Mouse (Mus musculus) kidney, embryonic 14.5 days (tissue): Measurements from ENCODE around the gene Daw1. TPM values are rescaled to one million over a fixed set of nuclear protein-coding genes. Genes with fewer than 3 reads are reported as not detected.

Source experiments
- ATAC-seq: fragments of 200-750 bp; cut with Nextera tagmentation; 2 replicates; pipeline ENCODE4 v1.8.0; 2017; ENCODE audit warnings: moderate number of reproducible peaks, mild to moderate bottlenecking, moderate TSS enrichment, moderate library complexity; ENCODE audit not compliant: low FRiP score, low TSS enrichment
- H3K27ac ChIP-seq: fragments of 300-500 bp; sonication (generic); 2 replicates; pipeline ENCODE4 v1.5.1; 2014; ENCODE audit warnings: low read depth, mild to moderate bottlenecking, low read length, moderate library complexity, mixed read lengths
- H3K27me3 ChIP-seq: fragments of 300-500 bp; sonication (generic); 2 replicates; pipeline ENCODE4 v1.6.1; 2014; ENCODE audit warnings: mild to moderate bottlenecking, low read length; ENCODE audit not compliant: control insufficient read depth, insufficient read depth
- H3K36me3 ChIP-seq: fragments of 300-500 bp; sonication (generic); 2 replicates; pipeline ENCODE4 v1.6.1; 2014; ENCODE audit warnings: low read length, mixed read lengths; ENCODE audit not compliant: control insufficient read depth, insufficient read depth
- H3K4me1 ChIP-seq: fragments of 300-500 bp; sonication (generic); 2 replicates; pipeline ENCODE4 v1.6.1; 2014; ENCODE audit warnings: low read length, mixed read lengths; ENCODE audit not compliant: control insufficient read depth, insufficient read depth
- H3K4me2 ChIP-seq: fragments of 300-500 bp; sonication (generic); replicated peaks from 2 replicates; pipeline ENCODE4 v1.6.1; 2014; ENCODE audit warnings: low read depth, mild to moderate bottlenecking, low read length
- H3K4me3 ChIP-seq: fragments of 300-500 bp; sonication (generic); 2 replicates; pipeline ENCODE4 v1.5.1; 2014; ENCODE audit warnings: mild to moderate bottlenecking, low read length
- H3K9ac ChIP-seq: fragments of 300-500 bp; sonication (generic); 2 replicates; pipeline ENCODE4 v1.6.1; 2014; ENCODE audit warnings: low read depth, mild to moderate bottlenecking, low read length, moderate library complexity
- H3K9me3 ChIP-seq: fragments of 300-500 bp; sonication (generic); 2 replicates; pipeline ENCODE4 v1.6.1; 2016; ENCODE audit warnings: low read length; ENCODE audit not compliant: control insufficient read depth
- WGBS: fragments of 180-500 bp; shearing (Covaris S2); extraction: QIAGEN DNeasy Blood & Tissue Kit; methylation state at CpG from one replicate; pipeline ENCODE4 v1.1.7; 2014; 5-methylcytosine and 5-hydroxymethylcytosine counted together
- polyA plus RNA-seq: library from polyadenylated mRNA; unstranded; fragments of >200 nt; fragmentation: Nextera tagmentation; extraction: Ambion mirVana; gene quantifications from 2 replicates; pipeline ENCODE4 v1.2.1, GENCODE M21; 2014

Daw1 gene
- polyA plus RNA-seq, 1 experiment from 2014 or later: not detected

- Histone ChIP-seq H3K9ac (no peak overlapping the region), H3K9me3 (no peaks in the 10 kb centered on the region), H3K27me3 (no peaks in the 10 kb centered on the region), H3K27ac (no peak overlapping the region), H3K4me3 (no peak overlapping the region), H3K36me3 (no peaks in the 10 kb centered on the region), H3K4me1 (no peaks in the 10 kb centered on the region), H3K4me2 (no peak overlapping the region)
- ATAC-seq: no peak
Measured at GRCm38 (mm10) chr1:83224423-83224960, 64.9 kb downstream of the Daw1 start.

- no peaks in the 10 kb centered on the region for H3K27me3 ChIP-seq
Measured at GRCm38 (mm10) chr1:83227946-83228345, 68.4 kb downstream of the Daw1 start.

GRCm38 (mm10) chr1:83248235-83248746 lies 88.7 kb downstream of the Daw1 start:
- ATAC-seq: no peak
- H3K4me1 ChIP-seq: no peaks in the 10 kb centered on the region

More at GRCm38 (mm10) chr1:83227946-83228345, 68.4 kb downstream of the Daw1 start:
- no peak overlapping the region for H3K4me3 ChIP-seq
- no peak for ATAC-seq
- H3K9ac ChIP-seq: no peak overlapping the region
- H3K27ac ChIP-seq: no peak overlapping the region
- no peak overlapping the region for H3K4me2 ChIP-seq
- no peaks in the 10 kb centered on the region for H3K9me3 ChIP-seq
- no peaks in the 10 kb centered on the region for H3K4me1 ChIP-seq
- WGBS: 81% methylated on average over 3 of the region's 3 CpGs
- H3K36me3 ChIP-seq: no peaks in the 10 kb centered on the region

GRCm38 (mm10) chr1:83251746-83252145 lies 92.2 kb downstream of the Daw1 start:
- Histone ChIP-seq H3K4me2 (no peak overlapping the region), H3K4me3 (no peak overlapping the region), H3K27me3 (no peaks in the 10 kb centered on the region), H3K36me3 (no peaks in the 10 kb centered on the region), H3K4me1 (no peaks in the 10 kb centered on the region), H3K9me3 (no peaks in the 10 kb centered on the region), H3K9ac (no peak overlapping the region), H3K27ac (no peak overlapping the region)
- no peak for ATAC-seq
- WGBS: 83% methylated on average over 1 of the region's 1 CpGs

More at GRCm38 (mm10) chr1:83248235-83248746, 88.7 kb downstream of the Daw1 start:
- Histone ChIP-seq H3K4me3 (no peak overlapping the region), H3K27me3 (no peaks in the 10 kb centered on the region), H3K9me3 (no peaks in the 10 kb centered on the region), H3K4me2 (no peak overlapping the region), H3K9ac (no peak overlapping the region), H3K36me3 (no peaks in the 10 kb centered on the region), H3K27ac (no peak overlapping the region)
- WGBS: 77% methylated on average over 1 of the region's 1 CpGs

Other genes starting within 250 kb of the Daw1 start
- 0.33 TPM in 1 of 2 replicates, not detected in the other for gene A030005L19Rik, start 246.4 kb upstream of the Daw1 start, polyA plus RNA-seq
- gene A030014E15Rik, start 234.8 kb upstream of the Daw1 start, polyA plus RNA-seq: not detected in 2 replicates
- gene Gm6217, start 228.4 kb upstream of the Daw1 start, polyA plus RNA-seq: not detected in 2 replicates
- gene A030003K21Rik, start 216.4 kb upstream of the Daw1 start, polyA plus RNA-seq: not detected in 2 replicates
- gene Gm7544, start 203.7 kb upstream of the Daw1 start, polyA plus RNA-seq: not detected in 2 replicates
- gene Gm47955, start 199.5 kb upstream of the Daw1 start, polyA plus RNA-seq: not detected in 2 replicates
- gene Gm47959, start 159.2 kb upstream of the Daw1 start, polyA plus RNA-seq: not detected in 2 replicates
- gene Slc19a3, start 121.3 kb upstream of the Daw1 start, polyA plus RNA-seq: 0.74 and 1.4 TPM in 2 replicates
- gene Krtap28-10, start 117.3 kb upstream of the Daw1 start, polyA plus RNA-seq: not detected in 2 replicates
- gene Gm47969, start 114.8 kb upstream of the Daw1 start, polyA plus RNA-seq: not detected in 2 replicates
- gene A030005K14Rik, start 100.4 kb upstream of the Daw1 start, polyA plus RNA-seq: not detected in 2 replicates
- gene Krtap28-13, start 98.8 kb upstream of the Daw1 start, polyA plus RNA-seq: not detected in 2 replicates
- gene Ccl20, start 43.0 kb upstream of the Daw1 start, polyA plus RNA-seq: 1.2 and 1.4 TPM in 2 replicates
- gene Sphkap, start 248.4 kb downstream of the Daw1 start, polyA plus RNA-seq: 0.03 and 0.11 TPM in 2 replicates